Mouse (Mus musculus) right cerebral cortex, postnatal 4 days (tissue): ENCODE measurements at regions not wholly inside any gene's neighbourhood (a gene's known extent, or its start where the extent isn't known, plus 50 kb on each side); places are given as distances from the start of the nearest gene placed in this dataset.

Experiments used
- DNase-seq: peaks from one replicate; pipeline ENCODE4 v3.0.0-alpha.2; 2022

DNA sequence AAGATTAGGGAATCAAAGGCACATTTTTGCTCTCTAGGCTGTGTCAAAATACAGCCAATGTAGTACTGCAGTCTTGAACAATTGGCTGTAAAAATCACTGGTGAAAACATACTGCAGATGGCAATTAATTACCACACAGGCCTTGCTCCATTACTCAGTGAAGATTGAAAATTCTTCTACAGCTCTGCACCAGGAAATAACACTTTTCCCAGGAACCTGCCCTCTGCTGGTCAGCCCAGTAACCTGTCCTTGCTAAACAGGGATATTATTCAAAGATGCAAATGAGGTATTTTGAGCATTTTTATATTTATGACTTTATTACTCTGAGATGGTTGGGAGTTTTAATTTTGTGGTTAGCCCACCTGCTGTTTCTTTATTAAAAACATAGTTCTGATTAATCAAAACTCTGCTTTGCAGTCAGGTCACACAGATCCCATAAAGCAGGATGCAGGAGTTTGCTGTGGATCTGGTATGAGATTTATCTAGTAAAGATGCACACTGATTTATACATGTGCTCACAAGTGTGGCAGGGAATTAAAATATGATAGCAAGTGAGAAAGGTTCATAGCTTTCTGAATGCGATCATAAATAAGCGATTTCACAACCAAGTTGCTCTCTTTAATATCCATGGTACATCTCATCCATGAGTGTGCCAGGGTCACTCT lies 815.3 kb upstream of the Ghitm start:
- peak; percentile 10 for DNase-seq
